Mouse (Mus musculus) central nervous system, embryonic 14 days (tissue): Measurements from ENCODE around the gene Cst8. TPM values are rescaled to one million over a fixed set of nuclear protein-coding genes. Genes with fewer than 3 reads are reported as not detected.

Source experiments
- polyA plus RNA-seq: library from polyadenylated mRNA; depleted of rRNA; stranded (reverse); fragments of >200 nt; gene quantifications from 2 replicates; pipeline ENCODE4 v1.2.3, GENCODE M21; 2012; rRNA removed

Cst8 gene
- polyA plus RNA-seq, result not detected in 2 replicates

GRCm38 (mm10) chr2:148798485-148798884 lies at the start of gene Cst8:
Cst8 (plus strand) TSS chr2:148798785.

GRCm38 (mm10) chr2:148750058-148750457 lies 48.5 kb upstream of the Cst8 start, which contains the start of gene Cstl1:
Cstl1 (plus strand) TSS chr2:148750358.

GRCm38 (mm10) chr2:148771397-148771796 lies 27.2 kb upstream of the Cst8 start, which contains the start of gene Cst11:
Cst11 (minus strand) TSS chr2:148771497.

DNA sequence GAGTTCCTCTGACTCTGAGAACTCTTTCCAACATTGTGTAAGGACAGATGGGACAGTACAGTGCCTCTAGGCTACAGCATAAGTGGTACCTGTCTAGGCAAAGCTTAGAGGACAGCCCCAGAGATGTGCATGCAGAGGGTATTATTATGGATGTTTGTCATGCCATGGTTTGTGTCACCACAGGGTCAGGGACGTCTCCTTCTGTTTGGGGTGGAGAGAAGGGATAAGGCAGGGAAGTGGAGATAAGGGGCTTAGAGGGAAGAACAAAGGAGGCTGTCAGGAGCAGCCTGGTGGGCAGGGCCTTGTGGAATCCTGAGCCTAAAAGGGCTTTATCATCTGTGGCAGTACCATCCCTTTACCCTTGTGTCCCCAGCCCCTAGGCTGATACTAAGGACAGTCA lies 16.9 kb upstream of the Cst8 start, which contains the start of gene 8030411F24Rik:
Gene 8030411F24Rik (plus strand): TSS at position 301 of the 400 bp plus-strand sequence.

DNA sequence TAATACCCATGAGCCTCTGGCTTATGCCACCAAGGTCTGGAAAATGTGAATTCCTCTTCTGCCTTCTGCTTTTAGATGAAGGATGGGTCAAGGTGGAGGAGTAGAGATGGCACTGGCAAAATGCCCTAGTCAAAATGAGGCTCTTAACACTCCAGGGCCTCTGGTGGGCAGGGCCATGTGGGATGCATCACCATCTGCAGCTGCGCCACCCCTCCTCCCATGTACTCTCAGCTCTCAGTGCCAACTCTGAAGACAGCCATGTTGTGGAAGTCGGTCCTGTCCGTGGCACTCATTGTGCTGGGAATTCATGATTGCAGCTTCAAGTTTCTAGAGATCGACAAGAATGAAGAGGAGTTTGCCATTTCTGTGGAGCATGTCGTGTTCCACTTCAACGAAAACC lies 9.4 kb upstream of the Cst8 start, which contains the start of gene Cst12:
Gene Cst12 (plus strand): TSS at position 220 of the 400 bp plus-strand sequence.

DNA sequence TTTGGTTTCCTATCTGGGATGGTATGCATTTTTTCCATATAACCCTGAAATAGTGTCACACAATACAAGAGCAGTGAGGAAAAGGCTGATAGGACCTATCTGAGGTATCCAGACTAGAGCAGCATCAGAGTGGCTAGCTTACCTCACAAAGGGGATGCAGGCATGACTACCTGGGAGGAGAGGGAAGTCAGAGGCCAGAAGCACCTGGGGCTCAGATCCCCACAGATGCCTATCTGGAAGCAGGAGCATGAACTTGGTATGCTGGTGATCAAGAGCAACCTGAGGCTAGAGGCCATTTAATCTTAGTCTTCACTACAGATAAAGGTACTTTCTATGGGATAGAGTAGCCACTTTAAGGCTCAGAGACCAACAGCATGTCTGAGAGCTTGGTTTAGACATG lies 21.3 kb downstream of the Cst8 start, which contains the start of gene Cst13:
Gene Cst13 (plus strand): TSS at position 173 of the 400 bp plus-strand sequence.

GRCm38 (mm10) chr2:148834912-148835311 lies 36.3 kb downstream of the Cst8 start, which contains the start of gene Cst9:
Cst9 (plus strand) TSS chr2:148835147.

Other genes with a start within 250 kb of the Cst8 start
- 53.3 and 62.9 TPM in 2 replicates for gene Nxt1, start 126.2 kb upstream of the Cst8 start, polyA plus RNA-seq
- gene Gzf1, start 117.8 kb upstream of the Cst8 start, polyA plus RNA-seq, result 15.8 and 17.5 TPM in 2 replicates
- gene Napb, start 66.3 kb upstream of the Cst8 start, polyA plus RNA-seq, result 31.3 and 33.1 TPM in 2 replicates
- gene Cstl1, start 48.4 kb upstream of the Cst8 start, polyA plus RNA-seq, result not detected in 2 replicates
- not detected in 2 replicates for gene Cst11, start 27.3 kb upstream of the Cst8 start, polyA plus RNA-seq
- gene 8030411F24Rik, start 16.8 kb upstream of the Cst8 start, polyA plus RNA-seq, result not detected in 2 replicates
- not detected in 2 replicates for gene Cst12, start 9.4 kb upstream of the Cst8 start, polyA plus RNA-seq
- gene Cst13, start 21.3 kb downstream of the Cst8 start, polyA plus RNA-seq, result not detected in 2 replicates
- not detected in 2 replicates for gene Cst9, start 36.4 kb downstream of the Cst8 start, polyA plus RNA-seq
- gene 9230104L09Rik, start 66.3 kb downstream of the Cst8 start, polyA plus RNA-seq, result not detected in 2 replicates
- 489 and 501 TPM in 2 replicates for gene Cst3, start 76.9 kb downstream of the Cst8 start, polyA plus RNA-seq
- gene Gm1330, start 204.5 kb downstream of the Cst8 start, polyA plus RNA-seq, result not detected in 2 replicates
- gene Gm10750, start 218.5 kb downstream of the Cst8 start, polyA plus RNA-seq, result not detected in 2 replicates